Mouse (Mus musculus): ENCODE data around the gene Mosmo. TPM values are rescaled to one million over a fixed set of nuclear protein-coding genes. Genes with fewer than 3 reads are reported as not detected.

Gene Mosmo
- polyA plus RNA-seq, 1 experiment from 2014 or later = 13.3 TPM

DNA sequence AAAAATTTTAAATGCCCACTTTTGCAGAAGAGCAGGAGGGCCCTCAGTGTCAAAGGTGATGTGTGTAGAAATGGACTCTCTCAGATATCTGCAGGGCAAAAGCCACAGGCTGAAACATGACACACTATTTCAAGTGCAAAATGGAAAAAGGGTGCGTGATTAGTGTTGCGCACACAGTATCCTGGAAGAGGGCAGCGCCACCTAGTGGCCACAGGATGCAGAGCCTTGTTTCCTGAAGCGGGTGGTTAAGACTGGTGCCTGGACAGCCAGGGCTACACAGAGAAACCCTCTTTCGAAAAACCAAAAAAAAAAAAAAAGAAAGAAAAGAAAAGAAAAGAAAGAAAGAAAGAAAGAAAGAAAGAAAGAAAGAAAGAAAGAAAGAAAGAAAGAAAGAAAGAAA, 77.3 kb downstream of the Mosmo start:
- ATAC-seq (ENCODE audit: insufficient read depth, low FRiP score, low TSS enrichment) (peak; percentile 72; the same call in 1 of the 2 replicates), DNase-seq (ENCODE audit: low spot score) (peak; percentile 88)
- 8% methylated on average over 5 of the region's 5 CpGs for whole genome bisulfite sequencing
- no peaks in the 10 kb centered on the region for H3K36me3 ChIP-seq (ENCODE audit: control insufficient read depth, insufficient read depth, low read length)
- no peak overlapping the region for H3K9ac ChIP-seq (ENCODE audit: low read length)
- H3K27me3 ChIP-seq (ENCODE audit: control insufficient read depth, insufficient read depth, low read length) = no peaks in the 10 kb centered on the region
- no peak overlapping the region for H3K4me2 ChIP-seq (ENCODE audit: low read depth)
- no peaks in the 10 kb centered on the region for H3K4me1 ChIP-seq (ENCODE audit: control insufficient read depth, insufficient read depth, low read length)
- H3K9me3 ChIP-seq (ENCODE audit: control insufficient read depth, low read length) = no peaks in the 10 kb centered on the region
- H3K4me3 ChIP-seq (ENCODE audit: low read depth, low read length) = no peak overlapping the region
- H3K27ac ChIP-seq (ENCODE audit: low read depth, low read length) = no peak overlapping the region

DNA sequence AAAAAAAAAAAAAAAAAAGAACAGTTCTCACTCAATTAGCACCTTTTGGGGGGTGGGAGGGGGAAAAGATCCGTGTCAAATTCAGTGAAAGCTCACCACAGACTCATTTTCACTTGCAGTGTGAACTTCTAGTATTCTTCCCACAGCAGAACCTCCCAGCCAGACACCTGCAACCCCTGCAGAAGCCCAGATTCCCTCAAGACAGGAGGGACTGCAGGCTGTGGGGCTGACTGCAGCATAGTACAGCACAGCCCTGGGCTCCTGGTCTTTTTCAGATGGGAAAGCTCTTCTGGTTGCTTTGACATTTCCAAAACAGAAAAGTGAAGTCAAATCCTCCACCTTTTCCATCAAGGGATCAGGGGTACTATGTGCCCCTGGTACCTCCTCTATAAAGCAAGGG, 90.0 kb downstream of the Mosmo start:
- Histone ChIP-seq H3K4me3 (ENCODE audit: low read depth, low read length) (no peak overlapping the region), H3K9ac (ENCODE audit: low read length) (no peak overlapping the region), H3K4me2 (ENCODE audit: low read depth) (no peak overlapping the region), H3K27ac (ENCODE audit: low read depth, low read length) (no peak overlapping the region), H3K4me1 (ENCODE audit: control insufficient read depth, insufficient read depth, low read length) (no peaks in the 10 kb centered on the region), H3K27me3 (ENCODE audit: control insufficient read depth, insufficient read depth, low read length) (no peaks in the 10 kb centered on the region), H3K36me3 (ENCODE audit: control insufficient read depth, insufficient read depth, low read length) (no peaks in the 10 kb centered on the region), H3K9me3 (ENCODE audit: control insufficient read depth, low read length) (no peaks in the 10 kb centered on the region)
- 6% methylated on average over 1 of the region's 1 CpGs for WGBS
- no peak for ATAC-seq (ENCODE audit: insufficient read depth, low FRiP score, low TSS enrichment)
- no peak for DNase-seq (ENCODE audit: low spot score)

DNA sequence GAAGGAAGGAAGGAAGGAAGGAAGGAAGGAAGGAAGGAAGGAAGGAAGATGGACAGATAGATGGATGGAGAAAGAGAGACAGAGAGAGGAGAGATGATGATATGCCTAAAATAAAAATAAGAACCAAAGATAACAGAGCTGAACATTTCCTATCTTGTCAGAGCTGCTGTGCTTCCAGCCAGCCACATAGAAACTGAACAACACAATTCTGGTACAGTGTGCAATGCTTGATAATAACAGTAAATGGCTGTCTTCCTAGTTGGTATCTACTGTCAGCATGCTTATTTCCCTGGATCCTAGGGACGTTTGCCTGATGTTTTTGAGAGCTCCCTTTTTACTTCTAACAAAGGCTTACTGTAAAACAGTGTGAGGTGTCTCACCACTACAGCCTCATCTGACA, 94.0 kb downstream of the Mosmo start:
- no peaks in the 10 kb centered on the region for H3K9me3 ChIP-seq (ENCODE audit: control insufficient read depth, low read length)
- H3K27me3 ChIP-seq (ENCODE audit: control insufficient read depth, insufficient read depth, low read length) = no peaks in the 10 kb centered on the region
- no peak overlapping the region for H3K9ac ChIP-seq (ENCODE audit: low read length)
- no peak overlapping the region for H3K4me2 ChIP-seq (ENCODE audit: low read depth)
- no peak for ATAC-seq (ENCODE audit: insufficient read depth, low FRiP score, low TSS enrichment)
- DNase-seq (ENCODE audit: low spot score) = no peak
- no peaks in the 10 kb centered on the region for H3K36me3 ChIP-seq (ENCODE audit: control insufficient read depth, insufficient read depth, low read length)
- no peaks in the 10 kb centered on the region for H3K4me1 ChIP-seq (ENCODE audit: control insufficient read depth, insufficient read depth, low read length)
- 73% methylated on average over 1 of the region's 1 CpGs for WGBS
- H3K27ac ChIP-seq (ENCODE audit: low read depth, low read length) = no peak overlapping the region
- no peak overlapping the region for H3K4me3 ChIP-seq (ENCODE audit: low read depth, low read length)

DNA sequence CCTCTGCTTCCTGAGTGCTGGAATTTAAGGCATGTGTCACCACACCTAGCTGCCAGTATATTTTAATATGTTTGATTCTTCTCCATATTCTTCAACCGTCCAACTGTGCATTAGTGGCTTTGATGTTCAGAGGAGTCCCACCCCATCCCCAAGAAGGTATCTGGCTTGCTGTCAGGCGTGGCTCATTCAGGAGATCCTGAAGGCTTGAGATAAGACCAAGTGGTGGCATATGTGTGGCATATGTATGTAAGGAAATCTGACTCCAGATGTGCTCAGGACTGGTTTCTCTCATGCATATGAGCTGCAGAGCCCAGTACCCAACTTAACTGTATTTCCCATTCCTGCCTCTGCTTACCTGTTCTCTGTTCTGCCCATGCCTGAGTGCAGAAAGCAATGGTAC, 100.6 kb downstream of the Mosmo start:
- Histone ChIP-seq H3K4me1 (ENCODE audit: control insufficient read depth, insufficient read depth, low read length) (no peaks in the 10 kb centered on the region), H3K27ac (ENCODE audit: low read depth, low read length) (no peak overlapping the region), H3K27me3 (ENCODE audit: control insufficient read depth, insufficient read depth, low read length) (no peaks in the 10 kb centered on the region), H3K36me3 (ENCODE audit: control insufficient read depth, insufficient read depth, low read length) (no peaks in the 10 kb centered on the region), H3K9ac (ENCODE audit: low read length) (no peak overlapping the region), H3K4me2 (ENCODE audit: low read depth) (no peak overlapping the region), H3K4me3 (ENCODE audit: low read depth, low read length) (no peak overlapping the region), H3K9me3 (ENCODE audit: control insufficient read depth, low read length) (no peaks in the 10 kb centered on the region)
- no peak for DNase-seq (ENCODE audit: low spot score)
- no peak for ATAC-seq (ENCODE audit: insufficient read depth, low FRiP score, low TSS enrichment)
- 77% methylated on average over 2 of the region's 2 CpGs for WGBS

Other genes with a start within 250 kb of the Mosmo start
- 197 and 216 TPM in 2 replicates for gene Uqcrc2, start 42.4 kb upstream of the Mosmo start, polyA plus RNA-seq (2014; fragmentation: Nextera tagmentation; extraction: Ambion mirVana)
- 0.44 TPM in 1 of 2 replicates, not detected in the other for gene Pdzd9, start 7.3 kb upstream of the Mosmo start, polyA plus RNA-seq (2014; fragmentation: Nextera tagmentation; extraction: Ambion mirVana)
- gene Vwa3a, start 61.7 kb downstream of the Mosmo start, polyA plus RNA-seq (2014; fragmentation: Nextera tagmentation; extraction: Ambion mirVana) = 0.23 and 0.64 TPM in 2 replicates
- gene Gm5737, start 134.7 kb downstream of the Mosmo start, polyA plus RNA-seq (2014; fragmentation: Nextera tagmentation; extraction: Ambion mirVana) = not detected in 2 replicates
- 9.2 and 10.3 TPM in 2 replicates for gene Eef2k, start 165.2 kb downstream of the Mosmo start, polyA plus RNA-seq (2014; fragmentation: Nextera tagmentation; extraction: Ambion mirVana)
- gene Polr3e, start 240.1 kb downstream of the Mosmo start, polyA plus RNA-seq (2014; fragmentation: Nextera tagmentation; extraction: Ambion mirVana) = 19.2 and 19.7 TPM in 2 replicates

Data from neural tube, embryonic 11.5 days (tissue).